Mouse (Mus musculus): Measurements from ENCODE around the gene Asxl2. TPM values are rescaled to one million over a fixed set of nuclear protein-coding genes. Genes with fewer than 3 reads are reported as not detected.

The Asxl2 gene
- polyA plus RNA-seq, 1 experiment, result 5.9 TPM

GRCm38 (mm10) chr12:3429681-3430442 is 3.2 kb downstream of the Asxl2 start:
- Histone ChIP-seq H3K79me3 (ENCODE audit: low read depth) (peaks cover 74% of the 10 kb centered on the region), H3ac (ENCODE audit: control insufficient read depth, insufficient read length, low read depth) (no peak overlapping the region), H3K4me3 (ENCODE audit: insufficient read depth, poor library complexity, severe bottlenecking) (no peak overlapping the region), H3K27me3 (ENCODE audit: control insufficient read depth, insufficient read depth, insufficient read length) (no peaks in the 10 kb centered on the region), H3K36me3 (ENCODE audit: control insufficient read depth, insufficient read depth) (no peaks in the 10 kb centered on the region), H3K79me2 (ENCODE audit: control insufficient read depth, insufficient read depth) (peaks cover 90% of the 10 kb centered on the region)
- no peak for TF ChIP-seq CTCF (IDR thresholded peaks at IDR 0.05; ENCODE audit: control insufficient read depth, insufficient read depth, insufficient read length)
- no peak for TF ChIP-seq MAX (IDR thresholded peaks at IDR 0.05)
- TF ChIP-seq CEBPB (IDR thresholded peaks at IDR 0.05; ENCODE audit: low read depth), result no peak
- TF ChIP-seq USF1 (IDR thresholded peaks at IDR 0.05; ENCODE audit: low read depth), result no peak
- TF ChIP-seq FOSL1 (IDR thresholded peaks at IDR 0.05; ENCODE audit: insufficient read depth, low read length, poor library complexity, severe bottlenecking), result no peak
- no peak for TF ChIP-seq MYOD1 (IDR thresholded peaks at IDR 0.05; ENCODE audit: control insufficient read depth, insufficient read length, low read depth)
- TF ChIP-seq MYOG (IDR thresholded peaks at IDR 0.05; ENCODE audit: control insufficient read depth, extremely low read depth, insufficient read length), result no peak

DNA sequence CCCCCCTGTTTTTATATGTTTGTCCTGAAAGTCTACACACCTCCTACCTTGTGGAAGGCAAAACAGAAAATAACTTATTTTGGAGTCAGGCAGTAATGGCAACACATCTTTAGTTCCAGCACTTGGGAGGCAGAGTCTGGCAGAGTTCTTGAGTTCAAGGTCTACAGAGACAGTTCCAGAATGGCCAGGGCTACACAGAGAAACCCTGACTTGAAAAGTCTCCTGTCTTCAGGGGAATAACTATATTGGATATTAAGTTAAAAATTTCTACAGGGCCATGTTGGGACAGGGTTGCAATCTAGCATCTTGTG is 3.7 kb downstream of the Asxl2 start:
- Histone ChIP-seq H3K36me3 (ENCODE audit: control insufficient read depth, insufficient read depth) (no peaks in the 10 kb centered on the region), H3K4me3 (ENCODE audit: insufficient read depth, poor library complexity, severe bottlenecking) (no peak overlapping the region), H3K79me2 (ENCODE audit: control insufficient read depth, insufficient read depth) (peaks cover 90% of the 10 kb centered on the region), H3ac (ENCODE audit: control insufficient read depth, insufficient read length, low read depth) (no peak overlapping the region), H3K79me3 (ENCODE audit: low read depth) (peaks cover 76% of the 10 kb centered on the region), H3K27me3 (ENCODE audit: control insufficient read depth, insufficient read depth, insufficient read length) (no peaks in the 10 kb centered on the region)
- TF ChIP-seq MAX (IDR thresholded peaks at IDR 0.05) (no peak), MYOD1 (IDR thresholded peaks at IDR 0.05; ENCODE audit: control insufficient read depth, insufficient read length, low read depth) (no peak), CTCF (IDR thresholded peaks at IDR 0.05; ENCODE audit: control insufficient read depth, insufficient read depth, insufficient read length) (no peak)

DNA sequence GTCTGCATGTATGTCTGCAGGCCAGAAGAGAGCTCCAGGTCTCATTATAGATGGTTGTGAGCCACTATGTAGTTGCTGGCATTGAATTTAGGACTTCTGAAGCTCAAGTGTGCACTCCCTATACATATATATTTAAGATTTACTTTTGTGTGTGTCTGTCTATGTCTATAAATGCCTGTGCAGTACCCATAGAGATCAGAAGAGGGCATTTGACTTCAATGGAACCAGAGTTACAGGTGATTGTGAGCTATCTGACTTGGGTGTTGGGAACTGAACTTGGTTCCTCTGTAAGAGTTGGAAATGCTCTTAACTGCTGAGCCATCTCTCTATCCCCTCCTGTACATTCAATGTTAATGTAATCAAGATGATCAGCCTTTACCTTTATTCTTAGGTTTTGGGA is 4.3 kb downstream of the Asxl2 start:
- TF ChIP-seq FOSL1 (IDR thresholded peaks at IDR 0.05; ENCODE audit: insufficient read depth, low read length, poor library complexity, severe bottlenecking) (no peak), MYOG (IDR thresholded peaks at IDR 0.05; ENCODE audit: control insufficient read depth, extremely low read depth, insufficient read length) (no peak), MAX (IDR thresholded peaks at IDR 0.05) (no peak), CTCF (IDR thresholded peaks at IDR 0.05; ENCODE audit: control insufficient read depth, insufficient read depth, insufficient read length) (no peak), MYOD1 (IDR thresholded peaks at IDR 0.05; ENCODE audit: control insufficient read depth, insufficient read length, low read depth) (no peak), USF1 (IDR thresholded peaks at IDR 0.05; ENCODE audit: low read depth) (no peak), CEBPB (IDR thresholded peaks at IDR 0.05; ENCODE audit: low read depth) (no peak)
- Histone ChIP-seq H3K27me3 (ENCODE audit: control insufficient read depth, insufficient read depth, insufficient read length) (no peaks in the 10 kb centered on the region), H3K79me2 (ENCODE audit: control insufficient read depth, insufficient read depth) (peaks cover 92% of the 10 kb centered on the region), H3ac (ENCODE audit: control insufficient read depth, insufficient read length, low read depth) (no peak overlapping the region), H3K79me3 (ENCODE audit: low read depth) (peaks cover 82% of the 10 kb centered on the region), H3K36me3 (ENCODE audit: control insufficient read depth, insufficient read depth) (no peaks in the 10 kb centered on the region), H3K4me3 (ENCODE audit: insufficient read depth, poor library complexity, severe bottlenecking) (no peak overlapping the region)

- Histone ChIP-seq H3K4me3 (ENCODE audit: insufficient read depth, poor library complexity, severe bottlenecking) (no peak overlapping the region), H3K27me3 (ENCODE audit: control insufficient read depth, insufficient read depth, insufficient read length) (no peaks in the 10 kb centered on the region), H3K36me3 (ENCODE audit: control insufficient read depth, insufficient read depth) (no peaks in the 10 kb centered on the region), H3ac (ENCODE audit: control insufficient read depth, insufficient read length, low read depth) (no peak overlapping the region), H3K79me3 (ENCODE audit: low read depth) (peaks cover 91% of the 10 kb centered on the region), H3K79me2 (ENCODE audit: control insufficient read depth, insufficient read depth) (peaks cover 100% of the 10 kb centered on the region)
- TF ChIP-seq MYOG (IDR thresholded peaks at IDR 0.05; ENCODE audit: control insufficient read depth, extremely low read depth, insufficient read length) (no peak), CEBPB (IDR thresholded peaks at IDR 0.05; ENCODE audit: low read depth) (no peak), CTCF (IDR thresholded peaks at IDR 0.05; ENCODE audit: control insufficient read depth, insufficient read depth, insufficient read length) (no peak), MAX (IDR thresholded peaks at IDR 0.05) (no peak)
These were observed 7.1 kb downstream of the Asxl2 start for GRCm38 (mm10) chr12:3433736-3434135.

- no peak for TF ChIP-seq CTCF (IDR thresholded peaks at IDR 0.05; ENCODE audit: control insufficient read depth, insufficient read depth, insufficient read length)
- no peak for TF ChIP-seq MAX (IDR thresholded peaks at IDR 0.05)
- no peak for TF ChIP-seq MYOD1 (IDR thresholded peaks at IDR 0.05; ENCODE audit: control insufficient read depth, insufficient read length, low read depth)
- no peak for TF ChIP-seq MYOG (IDR thresholded peaks at IDR 0.05; ENCODE audit: control insufficient read depth, extremely low read depth, insufficient read length)
- no peak for TF ChIP-seq CEBPB (IDR thresholded peaks at IDR 0.05; ENCODE audit: low read depth)
- no peak for TF ChIP-seq USF1 (IDR thresholded peaks at IDR 0.05; ENCODE audit: low read depth)
- TF ChIP-seq FOSL1 (IDR thresholded peaks at IDR 0.05; ENCODE audit: insufficient read depth, low read length, poor library complexity, severe bottlenecking), result no peak
- H3K79me2 ChIP-seq (ENCODE audit: control insufficient read depth, insufficient read depth), result peaks cover 100% of the 10 kb centered on the region
- H3ac ChIP-seq (ENCODE audit: control insufficient read depth, insufficient read length, low read depth), result no peak overlapping the region
- H3K36me3 ChIP-seq (ENCODE audit: control insufficient read depth, insufficient read depth), result no peaks in the 10 kb centered on the region
- no peaks in the 10 kb centered on the region for H3K27me3 ChIP-seq (ENCODE audit: control insufficient read depth, insufficient read depth, insufficient read length)
- H3K79me3 ChIP-seq (ENCODE audit: low read depth), result peaks cover 86% of the 10 kb centered on the region
- H3K4me3 ChIP-seq (ENCODE audit: insufficient read depth, poor library complexity, severe bottlenecking), result no peak overlapping the region
These were observed 9.8 kb downstream of the Asxl2 start for GRCm38 (mm10) chr12:3436446-3436845.

DNA sequence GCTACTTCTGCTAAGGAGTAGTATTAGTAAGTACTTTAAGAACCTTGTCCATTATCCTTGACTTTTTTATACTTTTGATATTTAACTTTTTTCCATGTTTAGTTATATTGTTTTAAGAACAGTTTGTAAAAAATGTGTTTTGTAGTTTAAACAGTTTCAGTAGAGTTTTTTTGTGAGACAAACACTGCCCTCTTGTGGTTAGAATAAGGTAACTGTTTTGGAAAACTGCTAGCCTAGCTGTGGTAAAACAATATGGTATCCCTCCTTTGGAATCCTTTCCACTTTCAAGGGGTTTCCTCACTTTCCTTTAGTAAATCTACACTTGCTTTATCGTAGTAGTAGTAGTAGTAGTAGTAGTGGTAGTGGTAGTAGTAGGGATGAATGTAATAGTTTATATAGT is 11.2 kb downstream of the Asxl2 start:
- Histone ChIP-seq H3K27me3 (ENCODE audit: control insufficient read depth, insufficient read depth, insufficient read length) (no peaks in the 10 kb centered on the region), H3K79me2 (ENCODE audit: control insufficient read depth, insufficient read depth) (peaks cover 98% of the 10 kb centered on the region), H3K4me3 (ENCODE audit: insufficient read depth, poor library complexity, severe bottlenecking) (no peak overlapping the region), H3K79me3 (ENCODE audit: low read depth) (peaks cover 79% of the 10 kb centered on the region), H3K36me3 (ENCODE audit: control insufficient read depth, insufficient read depth) (peaks cover 10% of the 10 kb centered on the region), H3ac (ENCODE audit: control insufficient read depth, insufficient read length, low read depth) (no peak overlapping the region)
- TF ChIP-seq MYOG (IDR thresholded peaks at IDR 0.05; ENCODE audit: control insufficient read depth, extremely low read depth, insufficient read length) (no peak), MAX (IDR thresholded peaks at IDR 0.05) (no peak), CTCF (IDR thresholded peaks at IDR 0.05; ENCODE audit: control insufficient read depth, insufficient read depth, insufficient read length) (no peak)
